Mouse (Mus musculus) forebrain, embryonic 13.5 days (tissue): ENCODE results near the gene Nfkbib. TPM values are rescaled to one million over a fixed set of nuclear protein-coding genes. Genes with fewer than 3 reads are reported as not detected.
A peak's percentile ranks its signal among the peaks of the same experiment; 100 is the strongest.

Source experiments
- ATAC-seq: fragments of 200-750 bp; cut with Nextera tagmentation; 2 replicates; pipeline ENCODE4 v1.8.0; 2017
- H3K27ac ChIP-seq: fragments of 300-500 bp; sonication (generic); 2 replicates; pipeline ENCODE4 v1.5.1; 2015; ENCODE audit warnings: inconsistent platforms, mild to moderate bottlenecking, moderate library complexity
- H3K27me3 ChIP-seq: fragments of 300-500 bp; sonication (generic); 2 replicates; pipeline ENCODE4 v1.6.1; 2015; ENCODE audit warnings: mild to moderate bottlenecking, inconsistent platforms
- H3K36me3 ChIP-seq: fragments of 300-500 bp; sonication (generic); 2 replicates; pipeline ENCODE4 v1.6.1; 2015; ENCODE audit warnings: mild to moderate bottlenecking, inconsistent platforms; ENCODE audit not compliant: poor library complexity, severe bottlenecking
- H3K4me1 ChIP-seq: fragments of 300-500 bp; sonication (generic); 2 replicates; pipeline ENCODE4 v1.6.1; 2015; ENCODE audit warnings: inconsistent platforms
- H3K4me2 ChIP-seq: fragments of 300-500 bp; sonication (generic); 2 replicates; pipeline ENCODE4 v1.6.1; 2015; ENCODE audit warnings: inconsistent platforms, mild to moderate bottlenecking, moderate library complexity
- H3K4me3 ChIP-seq: fragments of 300-500 bp; sonication (generic); 2 replicates; pipeline ENCODE4 v1.5.1; 2015; ENCODE audit warnings: mild to moderate bottlenecking, inconsistent platforms
- H3K9ac ChIP-seq: fragments of 300-500 bp; sonication (generic); 2 replicates; pipeline ENCODE4 v1.6.1; 2015; ENCODE audit warnings: mild to moderate bottlenecking, inconsistent platforms
- H3K9me3 ChIP-seq: fragments of 300-500 bp; sonication (generic); replicated peaks from 2 replicates; pipeline ENCODE4 v1.6.1; 2016; ENCODE audit warnings: inconsistent platforms
- WGBS: fragments of 180-500 bp; shearing (Covaris S2); methylation state at CpG from one replicate; pipeline ENCODE4 v1.1.7; 2015; 5-methylcytosine and 5-hydroxymethylcytosine counted together
- polyA plus RNA-seq: library from polyadenylated mRNA; unstranded; fragments of >200 nt; fragmentation: Nextera tagmentation; extraction: Ambion mirVana; gene quantifications from 2 replicates; pipeline ENCODE4 v1.2.1, GENCODE M21; 2015

The Nfkbib gene
- polyA plus RNA-seq, 1 experiment from 2014 or later = 51.0 TPM

DNA sequence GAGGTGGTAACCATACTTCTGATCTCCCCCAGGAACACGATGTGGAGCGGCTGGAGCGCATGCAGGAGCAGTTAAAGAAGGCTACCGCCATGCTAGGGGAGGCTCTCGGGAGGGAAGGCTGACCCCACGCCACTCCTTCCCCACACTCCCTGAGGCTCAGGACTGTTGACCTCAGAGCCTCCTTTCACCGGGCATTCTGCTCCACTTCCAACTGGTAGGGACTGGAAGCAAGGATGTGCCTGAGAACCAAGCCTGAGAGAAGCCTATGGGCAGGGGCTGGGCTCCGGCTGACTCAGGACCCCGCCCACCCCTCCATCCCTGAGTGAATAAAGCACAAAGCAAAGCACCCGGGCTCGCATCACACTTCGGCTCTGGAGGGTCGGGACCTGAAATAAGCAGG is 8.7 kb downstream of the Nfkbib start:
- peaks cover 48% of the 10 kb centered on the region for H3K36me3 ChIP-seq
- H3K4me3 ChIP-seq = no peak overlapping the region
- WGBS = 79% methylated on average over 13 of the region's 13 CpGs

DNA sequence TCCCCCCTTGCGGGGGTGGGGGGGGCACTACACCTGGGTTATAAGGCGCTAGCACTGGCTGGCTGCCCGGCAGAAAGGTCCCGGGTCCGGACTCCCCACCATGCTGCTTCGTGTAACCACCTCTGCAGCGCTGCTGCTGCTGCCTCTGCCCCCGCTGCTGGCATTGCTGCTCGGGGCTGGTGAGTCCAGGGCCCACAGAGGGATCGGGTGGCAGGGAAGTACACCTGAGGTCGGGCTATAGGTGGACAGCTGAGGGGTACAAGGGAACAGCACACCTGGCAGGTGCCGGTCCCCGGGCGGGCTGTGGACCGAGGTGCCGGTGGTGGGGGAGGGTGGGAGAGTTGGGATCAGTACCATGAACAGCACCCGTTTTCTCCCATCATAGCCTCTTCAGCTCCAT is 11.2 kb downstream of the Nfkbib start, which contains the start of gene Ccer2:
Gene Ccer2 (plus strand): TSS at position 96 of the 400 bp plus-strand sequence.
- H3K9me3 ChIP-seq = no peaks in the 10 kb centered on the region
- peak within 1 kb of the TSS; percentile 12; the same call in 1 of the 2 replicates for H3K4me3 ChIP-seq
- H3K4me1 ChIP-seq = peaks cover 9% of the 10 kb centered on the region; the same call in 1 of the 2 replicates
- peak within 1 kb of the TSS; percentile 45 for H3K4me2 ChIP-seq
- WGBS = 5% methylated on average over 17 of the region's 17 CpGs
- peaks cover 26% of the 10 kb centered on the region for H3K27me3 ChIP-seq
- H3K36me3 ChIP-seq = peaks cover 46% of the 10 kb centered on the region
- H3K27ac ChIP-seq = no peak within 1 kb of the TSS
- peak within 1 kb of the TSS; percentile 45; the same call in 1 of the 2 replicates for H3K9ac ChIP-seq
- no peak for ATAC-seq

More for the DNA sequence above, 8.7 kb downstream of the Nfkbib start:
- no peaks in the 10 kb centered on the region for H3K9me3 ChIP-seq
- no peak overlapping the region for H3K4me2 ChIP-seq
- H3K9ac ChIP-seq = no peak overlapping the region
- H3K27ac ChIP-seq = no peak overlapping the region
- peaks cover 9% of the 10 kb centered on the region; the same call in 1 of the 2 replicates for H3K4me1 ChIP-seq
- H3K27me3 ChIP-seq = peaks cover 26% of the 10 kb centered on the region
- ATAC-seq = no peak

DNA sequence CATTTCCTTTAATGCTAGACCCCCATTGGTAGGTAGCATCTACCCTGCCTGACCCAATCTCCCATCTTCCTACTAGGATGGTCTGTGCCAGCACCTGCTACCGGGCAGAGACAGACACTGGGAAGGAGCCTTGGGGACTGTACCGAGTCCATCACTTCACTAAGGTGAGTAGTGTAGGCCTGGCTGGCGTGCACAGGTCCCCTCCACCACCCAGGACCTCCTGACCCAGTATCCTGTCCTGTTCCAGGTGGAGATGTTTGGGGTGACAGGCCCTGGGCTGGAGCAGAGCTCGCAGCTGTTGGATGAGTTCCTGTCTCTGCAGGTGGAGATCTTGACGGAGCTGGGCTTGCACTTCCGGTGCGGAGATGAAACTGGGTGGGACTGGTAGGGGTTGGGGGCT is 17.4 kb downstream of the Nfkbib start:
- H3K9ac ChIP-seq = no peak overlapping the region
- ATAC-seq = no peak
- no peaks in the 10 kb centered on the region for H3K9me3 ChIP-seq
- no peaks in the 10 kb centered on the region for H3K27me3 ChIP-seq
- H3K4me1 ChIP-seq = no peaks in the 10 kb centered on the region
- H3K27ac ChIP-seq = no peak overlapping the region
- H3K4me2 ChIP-seq = no peak overlapping the region
- H3K4me3 ChIP-seq = no peak overlapping the region
- peaks cover 61% of the 10 kb centered on the region for H3K36me3 ChIP-seq
- WGBS = 96% methylated on average over 7 of the region's 7 CpGs

DNA sequence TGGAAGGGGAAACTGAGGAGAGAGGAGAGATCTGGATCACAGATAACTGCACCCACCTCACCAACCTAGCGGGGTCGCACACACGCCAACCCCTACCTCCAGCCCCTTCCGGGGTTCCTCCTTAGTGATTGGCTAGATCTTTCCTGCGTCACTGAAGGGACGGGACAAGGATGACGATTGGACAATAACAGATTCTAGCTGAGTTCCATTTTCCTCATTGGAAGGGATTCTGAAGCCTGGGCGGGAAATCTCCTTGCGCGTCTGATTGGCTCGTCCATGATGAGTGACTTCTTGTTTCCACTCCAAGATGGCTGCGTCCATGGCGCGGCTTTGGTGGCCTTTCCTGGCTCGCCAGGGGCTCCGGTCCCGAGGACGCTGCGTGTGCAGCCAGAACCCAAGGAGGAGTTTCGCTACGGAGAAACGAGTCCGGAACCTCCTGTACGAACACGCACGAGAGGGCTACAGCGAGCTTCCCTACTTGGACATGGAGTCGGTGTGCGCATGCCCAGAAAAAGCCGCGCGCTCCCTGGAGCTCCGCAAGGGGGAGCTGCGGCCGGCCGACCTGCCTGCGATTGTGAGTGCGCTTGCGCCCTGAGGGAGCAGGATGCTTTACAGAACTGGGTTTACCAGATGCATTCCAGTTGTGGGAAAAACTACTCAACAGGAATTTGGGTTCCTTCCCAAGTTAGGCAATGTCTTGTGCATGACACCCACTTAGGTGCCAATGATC is 25.4 kb downstream of the Nfkbib start, which contains the start of the genes Mrps12 and Sars2:
Gene Mrps12 (minus strand): TSS at position 112 of the 730 bp plus-strand sequence.
Gene Sars2 (plus strand): TSS at position 284 of the 730 bp plus-strand sequence.
- peak within 1 kb of the TSS; percentile 75 for H3K27ac ChIP-seq
- H3K4me3 ChIP-seq = peak within 1 kb of the TSS; percentile 55
- no peaks in the 10 kb centered on the region for H3K27me3 ChIP-seq
- ATAC-seq = peak; percentile 99
- peak within 1 kb of the TSS; percentile 85 for H3K4me2 ChIP-seq
- under 1% methylated on average over 39 of the region's 39 CpGs for WGBS
- peaks cover 13% of the 10 kb centered on the region for H3K4me1 ChIP-seq
- H3K9ac ChIP-seq = peak within 1 kb of the TSS; percentile 82
- H3K9me3 ChIP-seq = no peaks in the 10 kb centered on the region
- peaks cover 52% of the 10 kb centered on the region for H3K36me3 ChIP-seq

DNA sequence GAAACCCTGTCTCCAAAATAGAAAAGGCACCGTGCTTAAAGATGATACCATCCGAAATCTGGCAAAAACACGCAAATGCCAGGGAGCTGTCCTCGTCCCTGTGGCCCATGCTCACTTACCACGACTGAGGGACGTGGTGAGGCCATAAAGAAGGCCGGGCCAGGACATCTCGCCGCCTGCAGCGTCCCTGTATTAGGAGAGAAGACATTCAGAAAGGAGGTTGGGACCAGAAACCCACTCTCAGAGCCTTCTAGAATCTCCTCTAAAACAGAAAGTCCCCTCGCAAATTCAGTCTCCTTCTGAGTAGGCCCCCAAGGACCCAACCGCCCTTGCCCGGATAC is 26.0 kb downstream of the Nfkbib start:
- no peak for ATAC-seq
- no peaks in the 10 kb centered on the region for H3K9me3 ChIP-seq
- peaks cover 53% of the 10 kb centered on the region for H3K36me3 ChIP-seq
- peaks cover 13% of the 10 kb centered on the region for H3K4me1 ChIP-seq
- peak overlapping the region; percentile 55 for H3K4me3 ChIP-seq
- 2% methylated on average over 13 of the region's 13 CpGs for WGBS
- peak overlapping the region; percentile 82 for H3K9ac ChIP-seq
- 0 out of 2 replicates have a peak overlapping the region, but pooled peaks have one; percentile 16 for H3K27ac ChIP-seq
- H3K4me2 ChIP-seq = peak overlapping the region; percentile 85
- H3K27me3 ChIP-seq = no peaks in the 10 kb centered on the region

DNA sequence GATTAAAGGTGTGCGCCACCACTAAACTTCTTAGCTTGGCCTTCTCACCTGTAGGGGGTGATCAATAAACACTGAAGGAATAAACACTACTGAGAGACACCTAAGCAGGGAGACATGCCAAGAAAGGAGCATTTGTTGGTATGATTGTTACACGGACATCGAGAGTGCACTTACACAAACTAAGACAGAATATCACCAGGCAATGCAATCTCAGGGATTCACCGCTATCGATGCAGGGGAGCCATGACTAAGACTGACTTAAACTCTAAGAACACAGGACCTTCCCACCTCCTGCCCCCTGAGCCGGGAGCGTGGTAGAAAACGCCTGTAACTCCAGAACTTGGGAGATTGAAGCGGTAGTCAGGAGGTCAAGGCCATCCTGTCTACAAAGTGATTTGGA is 26.4 kb downstream of the Nfkbib start:
- Histone ChIP-seq H3K9ac (peak overlapping the region; percentile 82), H3K36me3 (peaks cover 53% of the 10 kb centered on the region), H3K4me2 (peak overlapping the region; percentile 85), H3K9me3 (no peaks in the 10 kb centered on the region), H3K27ac (no peak overlapping the region), H3K27me3 (no peaks in the 10 kb centered on the region), H3K4me3 (peak overlapping the region; percentile 55), H3K4me1 (peaks cover 13% of the 10 kb centered on the region)
- WGBS = 43% methylated on average over 9 of the region's 9 CpGs
- no peak for ATAC-seq

DNA sequence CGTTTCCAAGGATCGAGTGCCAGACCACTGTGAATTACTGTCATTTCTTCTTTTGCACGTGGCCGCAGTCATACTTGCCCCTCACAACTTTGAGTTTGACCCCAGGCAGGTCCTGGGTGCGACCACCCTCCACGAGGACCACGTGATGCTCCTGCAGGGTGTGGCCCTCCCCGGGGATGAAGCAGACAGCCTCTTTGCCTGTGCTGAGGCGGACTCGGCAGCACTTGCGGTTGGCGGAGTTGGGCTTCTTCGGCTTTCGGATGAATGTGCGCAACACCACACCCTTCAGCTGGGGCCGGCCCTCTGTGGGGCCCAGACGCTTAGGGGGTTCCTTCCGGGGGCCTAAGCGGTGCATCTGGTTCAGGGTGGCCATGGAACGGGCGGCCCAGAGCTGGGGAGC is 27.5 kb downstream of the Nfkbib start:
- H3K9me3 ChIP-seq = no peaks in the 10 kb centered on the region
- no peak for ATAC-seq
- no peak overlapping the region for H3K27ac ChIP-seq
- no peak overlapping the region for H3K9ac ChIP-seq
- WGBS = 95% methylated on average over 21 of the region's 21 CpGs
- H3K36me3 ChIP-seq = peaks cover 43% of the 10 kb centered on the region
- no peaks in the 10 kb centered on the region for H3K27me3 ChIP-seq
- no peak overlapping the region for H3K4me2 ChIP-seq
- H3K4me3 ChIP-seq = no peak overlapping the region
- H3K4me1 ChIP-seq = peaks cover 13% of the 10 kb centered on the region

DNA sequence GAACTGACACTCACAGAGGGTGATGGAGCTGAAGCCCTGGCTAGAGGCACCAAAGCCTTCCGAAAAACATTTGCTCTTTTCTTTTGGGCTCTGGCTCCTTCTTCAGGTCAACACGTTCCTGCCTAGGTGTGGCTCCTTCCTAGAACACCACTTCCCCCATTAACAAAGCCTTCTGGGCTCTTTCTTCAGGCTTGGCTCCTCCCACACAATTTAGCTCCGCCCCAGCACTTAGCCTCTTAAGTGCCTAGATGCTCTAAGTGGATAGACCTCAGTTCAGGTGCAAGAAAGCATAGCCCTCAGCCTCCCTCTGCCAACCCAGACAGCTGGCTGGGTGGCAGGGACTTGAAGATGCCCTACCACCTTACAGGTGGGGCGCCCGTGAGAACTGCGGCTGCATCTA is 31.6 kb downstream of the Nfkbib start:
- Histone ChIP-seq H3K4me2 (no peak overlapping the region), H3K36me3 (peaks cover 38% of the 10 kb centered on the region), H3K27ac (no peak overlapping the region), H3K27me3 (peaks cover 7% of the 10 kb centered on the region; the same call in 1 of the 2 replicates), H3K4me1 (peaks cover 12% of the 10 kb centered on the region; the same call in 1 of the 2 replicates), H3K9ac (no peak overlapping the region), H3K4me3 (no peak overlapping the region), H3K9me3 (0 out of 2 replicates have a peak, but pooled peaks cover 4% of the 10 kb centered on the region)
- no peak for ATAC-seq
- 83% methylated on average over 6 of the region's 6 CpGs for WGBS

DNA sequence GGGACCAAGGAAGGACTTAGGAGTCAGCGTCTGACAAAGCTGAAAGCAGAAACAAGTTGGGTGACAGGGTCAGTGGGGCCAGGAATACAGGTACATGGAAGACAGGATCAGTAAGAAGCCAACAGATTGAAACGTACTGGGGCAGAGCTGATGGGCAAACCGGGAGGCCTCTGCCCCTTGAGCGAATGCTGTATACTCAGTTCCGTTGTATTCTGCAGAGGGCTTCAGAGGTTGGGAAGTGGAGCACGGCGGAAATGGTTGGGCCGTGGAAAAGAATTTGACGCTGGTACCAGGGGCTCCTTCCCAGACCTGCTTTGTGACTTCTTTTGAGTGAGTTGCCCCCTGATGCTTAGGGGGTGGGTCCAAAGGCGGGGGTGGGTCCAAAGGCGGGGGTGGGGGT is 34.1 kb downstream of the Nfkbib start:
- Histone ChIP-seq H3K27ac (no peak overlapping the region), H3K4me1 (peaks cover 12% of the 10 kb centered on the region; the same call in 1 of the 2 replicates), H3K9me3 (0 out of 2 replicates have a peak, but pooled peaks cover 4% of the 10 kb centered on the region), H3K4me3 (peak overlapping the region; percentile 44), H3K36me3 (peaks cover 21% of the 10 kb centered on the region), H3K9ac (peak overlapping the region; percentile 59), H3K27me3 (peaks cover 7% of the 10 kb centered on the region; the same call in 1 of the 2 replicates), H3K4me2 (peak overlapping the region; percentile 68)
- WGBS = 7% methylated on average over 11 of the region's 11 CpGs
- ATAC-seq = no peak

DNA sequence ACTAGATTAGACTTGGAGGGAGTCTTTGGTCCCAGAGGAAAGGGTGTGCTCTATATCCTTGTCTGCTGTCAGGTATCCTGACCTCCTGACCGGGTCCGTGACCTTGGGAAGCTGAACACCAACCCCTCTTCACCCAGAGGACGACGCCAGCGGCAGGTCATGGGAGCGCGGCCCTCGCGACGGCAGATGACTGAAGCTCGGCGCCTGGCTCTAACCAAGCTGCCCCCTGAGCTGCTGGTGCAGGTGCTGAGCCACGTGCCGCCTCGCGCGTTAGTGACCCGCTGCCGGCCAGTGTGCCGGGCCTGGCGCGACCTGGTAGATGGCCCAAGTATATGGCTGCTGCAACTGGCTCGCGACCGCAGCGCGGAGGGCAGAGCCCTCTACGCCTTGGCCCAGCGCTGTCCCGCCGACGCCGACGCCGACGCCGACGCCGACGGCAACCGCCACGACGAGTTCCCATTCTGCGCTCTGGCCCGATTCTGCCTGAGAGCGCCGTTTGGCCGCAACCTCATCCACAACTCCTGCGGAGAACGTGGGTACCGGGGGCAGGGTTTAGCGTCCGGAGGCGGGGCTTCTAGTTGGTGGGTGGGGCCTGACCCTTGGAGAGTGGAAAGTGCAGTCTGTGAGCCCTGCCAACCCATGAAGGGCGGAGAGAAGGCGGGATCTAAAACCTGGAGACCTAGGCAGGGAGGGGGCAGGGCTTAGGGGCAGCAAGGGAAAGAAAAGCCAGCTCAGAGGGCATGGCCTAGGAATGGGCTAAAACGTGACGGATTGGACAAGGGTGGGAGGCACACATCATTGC is 34.8 kb downstream of the Nfkbib start:
- H3K4me2 ChIP-seq = peak overlapping the region; percentile 68
- 0 out of 2 replicates have a peak, but pooled peaks cover 4% of the 10 kb centered on the region for H3K9me3 ChIP-seq
- H3K4me3 ChIP-seq = peak overlapping the region; percentile 44
- WGBS = 3% methylated on average over 56 of the region's 58 CpGs
- peaks cover 16% of the 10 kb centered on the region for H3K36me3 ChIP-seq
- H3K27me3 ChIP-seq = peaks cover 7% of the 10 kb centered on the region; the same call in 1 of the 2 replicates
- peaks cover 13% of the 10 kb centered on the region; the same call in 1 of the 2 replicates for H3K4me1 ChIP-seq
- H3K27ac ChIP-seq = no peak overlapping the region
- ATAC-seq = peak; percentile 87
- H3K9ac ChIP-seq = peak overlapping the region; percentile 59

DNA sequence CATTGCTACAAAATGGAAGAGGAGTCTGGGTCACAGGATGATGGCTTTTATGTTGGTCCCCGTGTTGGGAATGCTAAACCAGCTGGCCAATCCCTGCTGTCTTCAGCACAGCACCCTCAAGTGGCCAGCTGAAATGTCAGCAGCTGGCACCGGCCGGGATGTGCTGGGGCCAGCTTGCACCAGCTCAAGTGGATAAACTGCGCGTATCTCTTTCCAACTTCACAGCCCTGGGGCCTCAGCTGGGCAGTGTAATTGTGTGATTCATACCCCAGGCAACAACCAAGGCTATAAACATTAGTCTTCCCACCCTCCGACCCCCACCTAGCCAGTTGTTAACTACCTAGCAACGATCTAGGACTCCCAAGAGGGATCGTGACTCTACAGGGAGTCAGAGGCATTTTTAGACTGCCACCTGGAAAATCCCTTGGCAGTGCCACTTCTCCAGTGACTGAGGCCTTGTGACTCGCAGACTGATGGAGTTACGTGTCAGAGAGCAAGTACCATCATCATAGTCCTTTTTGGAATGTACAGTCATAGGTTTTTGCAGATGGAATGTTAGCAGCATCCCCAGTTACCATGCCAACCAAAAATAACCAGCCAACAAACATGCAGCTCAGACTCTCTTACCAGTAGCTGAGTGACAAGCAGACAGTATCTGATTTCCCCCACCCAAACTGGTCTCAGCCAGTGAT is 39.5 kb downstream of the Nfkbib start:
- Histone ChIP-seq H3K9me3 (0 out of 2 replicates have a peak, but pooled peaks cover 4% of the 10 kb centered on the region), H3K36me3 (peaks cover 3% of the 10 kb centered on the region; the same call in 1 of the 2 replicates), H3K27ac (no peak overlapping the region), H3K27me3 (peaks cover 7% of the 10 kb centered on the region; the same call in 1 of the 2 replicates), H3K4me3 (no peak overlapping the region), H3K9ac (no peak overlapping the region), H3K4me2 (no peak overlapping the region), H3K4me1 (peaks cover 8% of the 10 kb centered on the region; the same call in 1 of the 2 replicates)
- WGBS = 58% methylated on average over 10 of the region's 10 CpGs
- ATAC-seq = no peak
